Mouse (Mus musculus) granulocyte monocyte progenitor cell, adult 5-6 weeks (primary cell): ENCODE results near the gene Cylc1. TPM values are rescaled to one million over a fixed set of nuclear protein-coding genes. Genes with fewer than 3 reads are reported as not detected.

Experiments used
- ATAC-seq: replicated peaks from 2 replicates; pipeline ENCODE4 v1.8.0; 2016; ENCODE audit warnings: mild to moderate bottlenecking, moderate TSS enrichment, inconsistent platforms; ENCODE audit not compliant: poor library complexity, severe bottlenecking
- total RNA-seq, 2 experiments: library from RNA; stranded (forward) in 1 of 2; stranded (reverse) in 1 of 2; fragments of 200-712, 200-1000 nt in 1 of 2; fragments of >200 nt in 1 of 2; fragmentation: Nextera tagmentation in 1 of 2; gene quantifications; 2 replicates each; pipeline ENCODE4 v1.2.3; 2014 to 2017

Gene Cylc1
- total RNA-seq (2014; fragmentation: Nextera tagmentation) (not detected in 2 replicates), total RNA-seq (2017) (not detected in 2 replicates)

DNA sequence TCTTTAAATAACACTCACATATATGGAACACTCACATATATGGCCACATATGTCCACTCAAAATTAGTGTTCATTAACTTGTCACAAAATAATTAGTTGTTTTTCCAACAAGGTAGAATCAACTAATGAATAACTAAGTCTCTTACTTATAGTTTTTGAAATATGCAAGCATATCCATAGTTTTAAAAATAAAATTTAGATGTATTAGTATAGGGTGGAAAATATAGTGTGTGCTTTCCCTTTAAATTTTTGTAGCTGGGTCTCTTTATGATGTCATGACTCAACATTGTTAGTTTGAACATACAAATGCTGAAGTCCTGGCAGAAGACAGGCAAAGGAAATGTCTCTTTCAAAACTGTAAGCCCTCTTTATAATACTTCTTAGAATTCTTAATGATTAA, at the start of gene Cylc1:
TSS of gene Cylc1 (plus strand) at position 301 of the 400 bp plus-strand sequence.
- ATAC-seq, result no peak

DNA sequence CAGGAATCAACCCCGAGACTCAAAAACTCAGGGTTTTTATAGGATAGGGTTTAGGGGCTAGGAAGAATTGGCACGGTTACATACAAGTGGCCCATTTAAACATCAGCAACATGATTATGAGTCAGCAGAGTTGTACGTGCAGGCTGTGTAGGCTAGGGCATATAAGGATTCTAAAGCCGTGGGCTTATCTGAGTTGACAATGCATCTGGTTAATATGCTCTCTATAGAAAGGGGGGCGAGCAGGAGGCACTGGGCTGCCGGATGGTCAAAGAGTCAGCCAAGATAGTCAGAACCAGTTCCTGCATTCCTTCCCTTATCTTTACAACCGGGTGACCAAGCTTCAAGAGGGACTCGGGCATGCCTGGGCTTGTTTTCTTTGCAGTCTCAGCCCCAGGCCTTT, 31.5 kb upstream of the Cylc1 start:
- ATAC-seq, result no peak

DNA sequence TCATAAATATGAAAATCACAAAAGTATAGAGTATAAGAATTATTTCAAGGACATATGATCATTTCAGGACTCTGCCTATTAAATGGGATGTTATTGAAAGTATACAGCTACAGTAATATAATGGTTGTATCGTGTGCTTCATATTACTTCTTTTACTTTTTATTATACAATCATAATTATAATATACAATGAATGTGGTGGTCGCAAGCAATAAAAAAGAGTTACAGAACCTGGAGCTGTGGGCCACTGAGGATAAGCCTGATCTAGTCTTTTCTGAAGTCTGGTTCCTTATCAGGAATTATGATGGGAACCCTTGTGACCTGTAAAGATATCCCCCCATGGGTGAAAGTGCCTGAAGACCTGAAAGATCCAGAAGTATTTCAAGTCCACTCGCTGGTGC, 57.8 kb downstream of the Cylc1 start, which contains the start of gene Gm10112:
TSS of gene Gm10112 (plus strand) at position 301 of the 400 bp plus-strand sequence.
- ATAC-seq, result no peak

Other genes starting within 250 kb of the Cylc1 start
- gene Gm10112, start 57.9 kb downstream of the Cylc1 start, total RNA-seq (2014; fragmentation: Nextera tagmentation), result not detected in 2 replicates
- gene Gm10112, start 57.9 kb downstream of the Cylc1 start, total RNA-seq (2017), result not detected in 2 replicates